Mouse (Mus musculus) urinary bladder, adult 2 months (tissue): ENCODE results near the gene Gm9913. TPM values are rescaled to one million over a fixed set of nuclear protein-coding genes. Genes with fewer than 3 reads are reported as not detected.

Source experiments
- DNase-seq: peaks from one replicate; pipeline ENCODE4 v3.0.0; 2022; ENCODE audit warnings: low spot score
- polyA plus RNA-seq: library from polyadenylated mRNA; depleted of rRNA; stranded (reverse); fragments of >200 nt; gene quantifications from 2 replicates; pipeline ENCODE4 v1.2.3, GENCODE M21; 2012; rRNA removed

The Gm9913 gene
- polyA plus RNA-seq = 0.06 and 0.09 TPM in 2 replicates

GRCm38 (mm10) chr2:125505006-125505745 is at the start of gene Gm9913:
Gm9913 (plus strand) TSS chr2:125505089.
- peak; percentile 26 for DNase-seq

- DNase-seq = no peak
These were observed 48.7 kb upstream of the Gm9913 start for GRCm38 (mm10) chr2:125456059-125456789.

DNA sequence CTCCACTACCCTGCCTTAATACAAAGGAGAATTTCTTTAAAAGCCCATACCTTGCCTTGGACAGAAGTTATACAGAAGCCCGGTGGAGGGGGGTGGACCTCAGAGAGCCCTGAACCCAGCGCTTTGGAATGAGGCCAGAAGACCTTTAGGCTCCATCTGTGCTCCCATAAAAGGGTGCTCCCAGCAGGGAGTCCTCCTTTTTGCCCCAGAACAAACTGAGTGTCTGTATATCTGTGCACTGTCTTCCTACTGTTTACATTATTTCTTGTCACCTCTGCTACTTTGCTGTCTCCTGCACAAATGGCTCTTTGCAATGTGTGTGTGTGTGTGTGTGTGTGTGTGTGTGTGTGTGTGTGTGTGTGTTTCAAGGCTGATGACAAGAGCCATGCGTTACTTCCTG is 45.8 kb upstream of the Gm9913 start:
- DNase-seq = no peak

DNA sequence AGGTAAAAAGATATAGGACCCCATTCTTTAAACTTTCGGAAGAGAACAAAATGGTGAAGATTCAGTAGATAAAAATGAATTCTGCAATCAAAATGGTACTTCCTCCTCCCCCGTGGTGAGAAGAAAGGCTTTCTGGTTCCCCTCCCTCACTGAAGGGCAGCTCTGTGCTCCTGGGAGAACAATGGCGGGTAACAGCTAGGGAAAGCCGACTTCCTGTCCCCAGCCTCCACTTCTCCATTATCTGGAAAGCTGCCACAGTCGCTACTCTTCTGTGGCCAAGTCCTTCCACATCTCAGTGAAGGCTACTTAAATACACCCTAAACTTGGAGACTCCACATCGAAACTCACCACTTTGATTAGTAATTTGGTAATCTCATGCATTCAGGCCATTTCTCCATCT is 40.9 kb upstream of the Gm9913 start:
- DNase-seq = no peak

GRCm38 (mm10) chr2:125470553-125471295 is 34.2 kb upstream of the Gm9913 start:
- DNase-seq = no peak

DNA sequence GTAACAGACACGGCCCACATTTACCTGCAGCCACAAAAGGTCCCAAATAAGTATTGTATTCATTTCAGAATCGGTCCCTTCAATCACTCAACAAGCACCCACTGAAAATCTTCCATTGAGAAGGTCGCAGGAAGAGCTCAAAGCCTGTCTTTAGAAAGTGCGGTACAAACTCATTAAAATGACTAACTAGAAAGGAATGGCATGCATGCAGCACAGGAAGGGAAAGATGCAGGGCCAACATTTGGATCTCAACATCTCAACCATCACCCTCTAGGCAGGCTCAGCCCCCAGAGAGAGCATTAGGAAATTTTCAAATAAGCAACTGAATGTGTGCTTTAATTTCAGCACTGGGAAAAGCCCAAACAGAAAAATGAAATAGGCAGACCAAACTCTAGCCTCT is 33.2 kb upstream of the Gm9913 start:
- DNase-seq = no peak

- no peak for DNase-seq
These were observed 31.7 kb upstream of the Gm9913 start for GRCm38 (mm10) chr2:125473228-125473627.

DNA sequence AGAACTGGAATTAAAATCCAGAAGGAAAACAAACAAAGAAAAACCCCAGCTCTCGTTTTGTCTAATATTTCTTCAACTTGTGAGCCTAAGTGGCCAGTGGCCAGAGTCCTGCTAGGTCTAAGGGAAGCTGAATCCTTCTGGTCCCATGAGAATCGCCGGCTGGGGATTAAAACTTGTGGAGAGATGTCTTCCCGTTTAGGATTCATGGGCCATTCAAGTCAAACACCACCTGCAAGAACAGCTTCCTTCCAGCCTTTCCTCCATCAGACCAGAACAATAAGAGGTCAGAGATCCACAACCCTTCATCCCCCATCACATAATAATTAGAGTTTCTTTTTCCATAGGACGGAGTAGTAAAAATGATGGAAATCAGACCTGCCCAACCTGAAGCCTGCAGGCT is 30.2 kb upstream of the Gm9913 start:
- no peak for DNase-seq

- DNase-seq = no peak
These were observed 28.7 kb upstream of the Gm9913 start for GRCm38 (mm10) chr2:125476231-125476630.

DNA sequence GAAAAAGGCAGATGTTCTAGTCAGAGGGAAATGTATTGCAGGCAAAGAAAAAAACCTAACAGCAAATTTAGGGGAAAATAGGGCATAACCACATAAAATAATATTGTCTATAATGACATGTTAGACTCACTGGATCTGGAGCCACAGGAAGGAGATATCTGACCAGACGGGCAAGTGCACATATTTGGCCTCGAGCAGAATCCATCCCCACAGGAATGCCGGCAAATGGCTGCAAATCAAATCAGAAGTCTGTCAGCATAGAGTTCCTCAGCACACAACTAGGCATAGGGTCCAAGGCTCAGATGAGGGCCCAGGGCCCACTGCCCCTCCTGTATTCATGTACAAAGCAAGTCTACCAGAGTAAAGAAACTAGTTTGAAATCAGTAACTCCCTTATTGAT is 27.5 kb upstream of the Gm9913 start:
- DNase-seq = no peak

DNA sequence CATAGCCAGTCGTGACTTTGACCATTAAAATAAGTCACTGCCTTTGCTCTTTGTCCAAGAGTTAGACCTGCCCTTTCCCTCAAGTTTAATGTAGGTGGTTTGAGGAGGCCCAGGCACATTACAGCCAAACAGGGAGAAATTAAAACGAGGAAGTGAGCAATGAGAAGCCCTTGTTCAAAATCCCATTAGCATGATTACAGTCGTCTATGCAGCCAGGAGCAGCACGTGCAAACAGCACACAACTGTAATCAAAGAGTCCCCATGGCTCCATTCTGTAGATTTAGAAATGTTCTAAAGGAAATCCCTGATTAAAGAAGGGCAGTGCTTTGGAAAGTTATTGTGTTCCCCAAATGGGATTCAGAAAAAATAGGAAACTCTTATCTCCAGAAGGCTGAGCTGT is 26.2 kb upstream of the Gm9913 start:
- no peak for DNase-seq

DNA sequence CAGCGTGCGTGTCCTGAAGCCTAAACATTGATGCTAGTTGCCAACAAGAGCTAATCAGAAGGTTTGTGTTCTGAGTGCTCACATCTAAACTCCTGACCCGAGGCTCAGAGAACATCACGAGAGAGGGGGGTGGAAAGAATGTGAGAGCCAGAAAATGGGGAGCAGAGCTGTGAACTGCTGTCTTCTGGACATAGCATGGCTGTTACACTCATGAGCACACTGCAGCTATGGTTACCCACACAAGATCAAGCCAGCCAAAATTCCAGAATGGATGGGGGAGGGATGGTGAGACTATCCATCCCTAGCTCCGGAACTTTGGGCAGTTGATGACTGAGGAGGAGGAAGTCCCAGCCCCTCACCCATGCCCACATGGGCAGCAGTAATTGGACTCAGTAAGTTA is 24.8 kb upstream of the Gm9913 start:
- no peak for DNase-seq

DNA sequence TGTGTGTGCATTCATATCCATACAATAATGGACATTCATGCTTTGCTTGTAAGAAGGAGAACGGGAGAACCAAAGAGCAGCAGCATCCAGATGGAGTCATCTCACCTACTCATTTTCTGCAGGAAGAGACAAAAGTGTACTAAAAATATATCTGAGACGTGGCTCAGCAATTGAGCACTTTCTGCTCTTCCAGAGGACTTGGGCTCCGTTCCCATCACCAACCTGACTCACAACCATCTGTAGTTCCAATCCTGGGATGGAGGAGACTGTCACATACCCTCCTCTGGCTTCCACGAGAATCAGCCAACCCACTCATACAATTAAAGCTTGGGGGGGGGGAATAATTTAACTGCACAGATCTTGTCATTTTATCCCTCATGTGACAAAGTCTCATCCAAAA is 23.8 kb upstream of the Gm9913 start:
- DNase-seq = no peak

DNA sequence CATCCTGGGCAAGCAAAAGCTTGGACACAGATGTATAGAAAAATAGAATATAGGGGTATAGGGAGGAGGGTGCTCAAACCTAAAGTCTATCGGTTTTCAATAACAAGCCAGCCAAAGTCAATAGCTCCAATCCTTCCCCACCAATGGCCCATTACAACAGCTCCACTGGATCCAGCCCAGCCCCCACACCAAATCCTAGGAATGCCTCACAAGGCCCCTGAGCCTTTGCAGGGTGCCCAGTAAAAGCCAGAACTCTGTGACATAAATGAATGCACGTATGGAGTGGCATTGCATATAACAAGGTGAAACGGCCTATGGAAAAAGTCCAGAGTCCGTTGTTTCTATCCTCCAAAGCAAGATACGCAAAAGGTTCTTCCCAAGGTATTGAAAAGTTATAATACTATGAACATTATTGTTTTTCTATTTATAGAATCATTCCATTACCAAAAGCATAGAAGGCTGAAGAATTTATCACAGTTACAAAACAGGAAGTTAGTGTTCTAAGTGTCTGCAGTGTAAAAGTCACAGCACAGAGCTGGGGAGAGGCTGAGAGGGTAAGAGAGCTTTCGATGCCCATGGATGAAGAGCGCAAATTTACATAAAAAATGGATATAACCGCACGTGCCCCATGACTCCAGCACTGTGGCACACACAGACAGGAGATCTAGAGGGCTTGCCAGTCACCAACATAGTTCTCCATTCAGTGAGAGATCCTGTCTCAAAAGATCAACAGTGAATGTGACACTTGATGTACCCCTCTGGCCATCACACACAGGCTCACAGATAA is 23.2 kb upstream of the Gm9913 start:
- no peak for DNase-seq

DNA sequence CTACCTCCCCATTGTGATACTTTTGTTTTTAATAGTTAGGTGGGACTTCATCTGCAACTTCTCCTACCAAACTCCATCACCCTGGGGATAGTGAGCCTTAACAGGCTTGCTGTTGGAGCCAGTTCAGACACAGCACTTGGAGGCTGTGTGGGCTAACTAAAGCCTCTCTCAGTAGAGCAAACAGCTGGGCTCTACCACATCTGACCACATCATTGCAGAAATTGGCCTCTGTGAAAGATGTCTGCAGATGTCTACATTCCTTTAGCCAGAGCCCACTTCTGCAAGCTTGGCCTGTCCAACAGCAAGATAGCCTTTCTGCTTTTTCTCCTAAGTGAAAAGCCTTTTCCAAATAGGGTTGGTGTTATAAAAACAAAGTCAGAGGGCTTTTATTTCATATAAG is 20.7 kb upstream of the Gm9913 start:
- no peak for DNase-seq

GRCm38 (mm10) chr2:125484910-125485309 is 20.0 kb upstream of the Gm9913 start:
- no peak for DNase-seq

DNA sequence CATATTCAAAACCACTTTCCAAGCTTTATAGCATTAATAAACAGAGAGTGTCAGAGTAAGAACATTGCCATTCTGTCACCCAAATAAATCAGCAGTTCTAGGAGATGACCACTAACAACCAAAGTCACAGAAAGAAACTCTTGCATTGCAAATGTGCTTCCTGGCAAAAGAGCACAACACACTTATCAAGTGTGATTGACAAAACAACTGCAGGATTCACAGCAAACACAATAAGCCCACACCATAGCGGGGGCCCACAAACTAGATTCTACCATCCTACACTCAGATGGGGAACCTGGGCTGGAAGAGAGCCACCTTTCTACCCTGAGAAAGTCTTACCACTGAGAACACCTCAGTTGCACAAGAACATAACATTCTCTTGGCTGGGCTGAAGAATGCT is 14.9 kb upstream of the Gm9913 start:
- DNase-seq = no peak

- DNase-seq = no peak
These were observed 12.6 kb upstream of the Gm9913 start for GRCm38 (mm10) chr2:125492050-125492900.

- no peak for DNase-seq
These were observed 10.6 kb upstream of the Gm9913 start for GRCm38 (mm10) chr2:125494291-125494690.

DNA sequence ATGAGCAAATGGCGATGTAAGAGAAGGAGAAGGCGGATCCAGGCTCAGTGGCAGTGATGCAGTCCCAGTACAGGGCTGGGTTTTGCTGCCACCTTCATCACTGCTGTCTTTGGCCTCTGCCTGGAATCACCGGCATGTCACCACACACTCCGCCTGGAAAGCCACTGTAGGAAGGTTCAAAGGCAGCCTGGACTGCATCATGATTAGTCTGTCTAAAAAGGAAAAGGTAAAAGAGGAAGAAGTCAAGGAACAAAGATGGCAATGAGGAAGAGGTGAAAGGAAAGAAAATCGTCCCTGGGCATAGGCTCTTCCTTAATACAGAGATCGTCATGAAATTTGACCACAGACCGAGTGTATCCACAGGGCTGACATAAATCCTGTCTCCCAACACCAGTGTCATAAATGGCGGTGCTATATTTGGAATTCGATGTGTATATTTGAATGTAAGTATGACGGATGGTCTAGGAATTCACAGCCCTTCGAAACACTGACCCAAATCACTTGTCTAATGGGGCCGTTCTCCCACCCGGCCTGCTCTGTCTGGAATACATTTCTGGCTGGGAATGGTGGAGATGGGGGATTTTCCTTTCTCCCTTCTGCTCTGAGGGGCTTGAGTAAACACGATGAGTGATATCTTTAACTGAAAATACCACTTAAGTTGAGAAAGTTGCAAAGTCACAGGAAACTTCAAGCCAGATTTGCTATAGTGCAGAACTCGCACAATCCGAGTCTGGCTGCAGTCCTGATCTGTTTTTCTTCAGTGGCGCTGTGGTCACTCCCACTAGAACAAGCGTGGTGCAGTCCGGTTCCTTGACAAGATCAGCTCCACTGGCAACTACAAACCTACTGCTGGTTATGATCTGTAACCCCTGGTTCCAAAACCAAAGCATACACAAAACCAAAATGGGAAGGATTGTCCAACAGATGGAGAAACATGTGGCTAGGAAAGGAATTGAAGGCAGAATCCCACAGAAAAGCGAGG is 9.8 kb upstream of the Gm9913 start:
- DNase-seq = no peak
